Mouse (Mus musculus) right cerebral cortex, adult 18-20 months (tissue): ENCODE data around the gene Dnaaf1.
A peak's percentile ranks its signal among the peaks of the same experiment; 100 is the strongest.

Source experiments
- DNase-seq: peaks from one replicate; pipeline ENCODE4 v3.0.0; 2022; ENCODE audit warnings: mixed read lengths

Dnaaf1 gene

DNA sequence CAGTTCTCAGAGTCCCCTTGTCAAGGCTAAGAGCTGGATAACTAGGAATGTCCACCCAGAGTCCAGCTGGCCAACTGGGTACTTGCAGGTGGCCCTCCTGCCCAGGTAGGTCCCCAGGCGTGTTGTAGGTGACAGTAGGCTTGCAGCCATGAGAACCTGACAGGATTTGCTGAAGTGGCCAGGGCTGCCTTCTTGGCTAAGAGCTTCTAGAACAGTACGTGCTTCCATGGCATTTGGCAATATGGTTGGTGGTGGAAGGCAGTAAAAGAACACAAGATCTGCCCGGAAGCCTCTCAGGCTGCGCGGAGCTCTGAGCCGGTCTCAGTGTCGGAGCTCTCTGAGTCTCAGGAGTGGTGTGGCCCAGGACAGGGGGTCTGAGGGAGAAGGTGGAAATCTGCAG is 49.9 kb downstream of the Dnaaf1 start:
- no peak for DNase-seq

DNA sequence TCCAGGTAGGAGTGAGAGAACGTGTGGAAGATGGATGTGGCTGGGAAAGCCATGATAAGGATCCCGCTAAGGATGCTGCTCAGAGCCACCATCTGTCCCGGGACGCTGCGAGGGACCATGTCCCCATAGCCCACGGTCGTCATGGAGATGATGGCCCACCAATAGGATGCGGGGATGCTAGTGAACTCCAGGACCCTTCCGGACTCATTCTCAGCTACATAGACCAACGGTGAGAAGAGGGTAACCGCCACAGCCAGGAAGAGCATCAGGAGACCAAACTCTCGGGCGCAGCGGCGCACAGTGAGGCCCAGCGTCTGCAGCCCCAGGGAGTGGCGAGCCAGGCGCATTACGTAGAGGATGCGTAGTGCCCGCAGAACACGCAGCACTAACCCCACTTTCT is 50.8 kb downstream of the Dnaaf1 start:
- no peak for DNase-seq

DNA sequence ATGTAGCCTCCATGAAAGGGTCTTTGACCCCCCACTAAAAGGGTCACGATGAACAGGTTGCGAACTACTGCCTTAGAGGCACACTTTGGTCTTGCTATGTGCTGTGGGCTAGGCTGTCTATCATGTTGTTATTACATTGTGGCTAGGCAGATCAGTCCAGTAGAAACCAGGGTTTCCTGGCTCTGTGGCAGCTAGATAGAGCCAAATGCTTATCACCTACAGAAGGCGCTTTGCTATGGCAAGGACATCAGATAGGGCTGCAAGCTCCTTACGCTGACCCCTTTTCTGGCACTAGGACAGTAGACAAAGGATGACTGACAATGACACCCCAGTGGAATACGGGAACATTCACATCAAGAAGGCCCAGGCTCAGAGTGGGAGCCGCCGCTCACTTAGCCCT is 52.2 kb downstream of the Dnaaf1 start:
- DNase-seq, result no peak

DNA sequence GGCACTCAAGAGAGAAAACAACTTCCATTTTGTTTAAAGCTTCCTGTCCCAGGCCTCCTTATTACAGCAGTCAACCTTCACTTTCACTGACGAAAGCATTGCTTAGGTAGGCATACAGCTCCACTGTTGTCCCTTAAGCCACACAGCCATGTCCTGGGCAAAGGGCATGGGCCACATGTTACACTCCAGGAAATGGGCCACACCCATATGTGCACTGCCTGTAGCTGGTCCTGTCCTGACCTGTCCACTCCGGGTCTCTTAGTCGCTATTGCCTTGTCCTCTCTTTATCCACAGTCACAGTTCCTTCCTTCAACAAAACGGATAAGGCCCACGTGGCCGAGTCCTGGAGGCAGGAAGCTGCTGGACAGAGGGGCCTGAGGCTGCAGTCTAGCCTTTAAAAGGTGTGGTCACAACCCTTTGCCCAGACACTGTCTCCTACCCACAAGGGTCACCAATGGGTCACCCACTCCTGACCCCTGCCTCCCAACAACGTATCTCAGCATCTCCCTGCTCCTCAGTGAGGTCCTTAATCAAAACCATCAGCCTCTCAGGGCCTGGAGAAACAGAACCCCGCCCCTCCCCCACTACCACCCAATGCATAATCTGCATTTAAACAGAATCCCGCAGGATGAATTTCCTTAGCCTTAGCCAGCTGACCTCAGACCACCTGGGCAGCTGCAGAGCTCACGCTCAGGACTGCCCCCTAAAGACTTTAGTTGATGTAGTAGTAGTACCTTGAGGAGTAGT is 52.8 kb downstream of the Dnaaf1 start:
- DNase-seq, result no peak

DNA sequence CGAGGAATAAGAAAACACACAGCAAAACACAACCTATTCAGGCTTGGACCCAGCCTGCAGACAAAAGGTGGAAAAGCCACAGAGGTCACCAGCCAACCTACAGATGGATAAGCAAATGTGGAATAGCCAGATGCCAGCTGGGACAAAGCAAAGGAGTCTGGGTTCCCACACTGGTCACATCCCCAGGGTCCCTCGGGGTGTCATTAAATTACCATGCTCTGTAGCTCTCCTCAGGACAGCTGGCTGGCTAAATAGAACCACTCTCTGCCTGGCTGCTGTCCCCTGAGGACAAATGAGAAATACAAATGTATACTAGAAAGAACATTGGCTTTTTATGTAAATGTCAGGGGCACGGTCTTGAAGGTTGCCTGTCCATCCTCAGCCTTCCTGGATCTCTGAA is 55.8 kb downstream of the Dnaaf1 start:
- no peak for DNase-seq

DNA sequence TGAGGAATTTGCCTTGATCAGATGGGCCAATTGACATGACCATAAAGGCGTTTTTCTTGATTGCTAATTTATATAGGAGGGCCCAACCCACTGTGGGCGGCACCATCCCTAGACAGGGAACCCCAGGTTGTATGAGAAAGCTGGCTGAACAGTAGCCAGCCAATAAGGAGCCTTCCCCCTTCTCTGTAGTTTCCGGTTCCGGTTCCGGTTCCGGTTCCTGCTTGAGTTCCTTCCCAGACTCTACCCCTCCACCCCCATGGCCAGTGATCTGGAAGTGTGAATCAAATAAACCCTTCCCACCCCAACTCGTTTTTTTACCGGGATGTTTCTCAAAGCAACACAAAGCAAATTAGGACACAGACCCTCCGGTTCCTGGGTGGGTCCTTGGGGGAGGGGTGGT is 57.2 kb downstream of the Dnaaf1 start:
- DNase-seq, result no peak

DNA sequence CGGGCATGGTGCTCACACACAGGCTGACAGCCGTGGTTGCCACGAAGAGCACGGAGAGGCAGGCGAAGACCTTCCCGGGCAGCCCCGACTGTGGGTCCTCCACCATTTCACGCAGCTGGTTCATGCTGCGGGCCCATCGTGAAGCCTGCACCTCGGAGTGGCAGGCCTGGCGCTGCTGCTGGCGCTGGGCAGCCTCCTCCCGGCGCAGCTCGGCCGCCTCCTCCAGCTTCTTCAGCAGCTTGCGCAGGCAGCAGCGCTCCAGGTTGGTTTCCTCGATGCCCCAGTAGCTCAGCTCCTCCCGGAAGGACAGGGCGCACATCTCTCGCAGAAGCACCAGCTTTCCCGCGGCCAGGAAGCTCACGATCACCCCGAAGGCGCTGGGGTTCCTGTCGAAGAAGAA is 57.9 kb downstream of the Dnaaf1 start:
- DNase-seq, result no peak

DNA sequence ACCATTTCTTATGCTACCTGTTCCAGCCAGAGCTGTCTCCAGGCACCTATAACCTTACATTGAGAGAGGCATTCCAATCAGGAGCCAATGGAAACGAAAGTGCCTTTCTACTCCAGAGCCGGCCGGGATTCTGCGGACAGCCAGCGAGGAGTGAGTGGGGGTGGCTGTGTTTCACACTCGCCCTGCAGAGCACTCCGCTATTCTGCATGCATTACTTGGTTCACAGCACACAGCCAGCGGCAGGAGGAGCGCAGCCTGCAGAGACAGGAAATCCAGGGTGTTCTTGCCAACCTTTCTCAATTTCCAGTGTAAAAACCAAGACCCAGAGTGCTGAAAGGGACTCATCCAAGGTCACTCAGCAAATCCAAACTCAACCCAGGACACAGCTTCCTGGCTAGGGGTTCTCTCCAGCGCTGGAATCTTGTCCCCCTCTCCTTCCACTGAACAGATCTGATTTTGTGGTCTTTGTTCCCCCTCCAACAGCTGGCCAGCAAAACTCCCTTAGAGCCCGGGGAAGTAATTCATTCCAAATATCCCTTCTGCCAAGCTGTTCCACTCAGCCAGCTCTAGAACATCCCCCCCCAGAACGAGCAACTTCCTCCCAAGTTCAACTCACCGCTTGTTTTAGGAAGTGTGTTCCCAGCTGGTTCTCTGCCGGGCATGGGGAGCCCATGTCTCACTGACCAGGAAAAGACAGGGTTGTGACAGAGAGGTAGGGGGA is 59.7 kb downstream of the Dnaaf1 start:
- DNase-seq, result peak; percentile 48

DNA sequence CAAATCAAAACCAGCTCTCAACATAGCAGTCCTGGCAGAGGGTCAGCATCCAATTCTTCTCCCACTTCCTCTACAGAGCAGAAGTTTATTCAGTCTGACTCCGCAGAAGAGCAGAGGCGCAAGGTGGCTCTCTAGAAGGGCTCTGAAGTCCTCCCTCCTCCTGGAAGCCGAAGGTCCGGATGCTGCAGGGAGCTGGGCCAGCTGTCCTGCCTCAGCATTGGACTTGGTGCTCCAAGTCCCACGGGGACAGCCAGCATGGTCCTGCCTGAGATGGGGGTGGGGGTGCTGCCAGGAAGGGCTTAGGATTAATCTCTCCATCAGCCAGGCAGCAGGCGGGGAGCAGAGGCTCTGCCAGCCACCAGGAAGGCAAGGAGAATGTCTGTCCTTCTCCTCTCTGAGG is 60.3 kb downstream of the Dnaaf1 start, which contains the start of gene Kcng4:
Kcng4 (minus strand) TSS at position 303 of the 400 bp plus-strand sequence.
- DNase-seq, result no peak

DNA sequence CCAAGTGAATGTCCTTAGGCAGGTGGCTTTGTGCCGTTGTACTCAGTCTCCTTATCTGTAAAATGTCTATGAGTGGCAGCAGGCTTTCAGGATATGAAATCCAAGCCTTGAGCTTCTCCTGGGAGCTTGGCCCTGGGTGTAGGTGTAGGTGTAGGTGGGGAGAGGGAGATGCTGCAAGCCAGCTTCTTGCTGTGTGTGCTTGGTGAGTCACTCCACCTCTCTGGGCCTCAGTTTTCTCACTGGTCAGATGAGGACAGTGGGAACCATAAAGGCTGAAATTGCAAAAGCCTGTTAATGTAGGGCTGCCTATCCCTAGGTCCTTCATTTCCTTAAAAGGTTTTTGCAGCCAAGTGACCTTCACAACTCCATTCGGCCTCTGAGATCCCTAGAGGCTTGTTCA is 60.9 kb downstream of the Dnaaf1 start:
- peak; percentile 33 for DNase-seq

DNA sequence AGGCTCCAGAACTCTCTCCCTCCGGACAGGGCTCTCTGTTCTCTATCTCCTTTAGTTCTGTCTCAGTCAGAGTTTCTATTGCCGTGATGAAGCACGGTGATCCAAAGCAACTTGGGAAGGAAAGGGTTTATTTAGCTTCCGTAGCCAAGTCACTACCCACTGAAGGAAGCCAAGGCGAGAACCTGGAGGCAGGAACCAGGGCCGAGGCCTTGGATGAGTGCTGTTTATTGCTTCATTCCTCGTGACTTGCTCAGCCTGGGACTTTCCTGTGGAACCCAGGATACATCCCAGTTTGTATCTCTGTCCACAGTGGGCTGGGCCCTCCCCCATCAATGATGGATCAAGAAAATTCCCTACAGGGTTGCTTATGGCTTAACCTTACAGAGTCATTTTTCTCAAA is 61.7 kb downstream of the Dnaaf1 start:
- DNase-seq, result no peak

DNA sequence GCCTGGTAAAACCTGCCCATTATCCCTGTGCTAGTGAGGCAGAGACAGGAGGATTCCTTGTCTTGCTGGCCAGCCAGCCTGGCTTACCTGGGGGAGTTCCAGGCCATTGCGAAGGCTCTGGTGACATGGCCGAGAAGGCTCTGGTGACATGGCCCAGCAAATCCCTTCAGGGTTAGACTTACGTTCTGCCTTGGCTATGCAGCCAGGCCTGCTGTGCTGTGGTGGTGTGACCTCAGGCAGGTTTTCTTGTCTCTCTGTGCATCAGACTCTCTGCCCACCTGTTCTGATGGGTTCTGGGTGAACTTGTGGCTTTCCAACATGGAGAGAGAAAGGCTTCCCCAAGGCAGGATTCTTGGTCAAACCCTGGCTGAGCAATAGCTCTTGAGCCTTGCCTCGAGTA is 62.3 kb downstream of the Dnaaf1 start:
- no peak for DNase-seq

DNA sequence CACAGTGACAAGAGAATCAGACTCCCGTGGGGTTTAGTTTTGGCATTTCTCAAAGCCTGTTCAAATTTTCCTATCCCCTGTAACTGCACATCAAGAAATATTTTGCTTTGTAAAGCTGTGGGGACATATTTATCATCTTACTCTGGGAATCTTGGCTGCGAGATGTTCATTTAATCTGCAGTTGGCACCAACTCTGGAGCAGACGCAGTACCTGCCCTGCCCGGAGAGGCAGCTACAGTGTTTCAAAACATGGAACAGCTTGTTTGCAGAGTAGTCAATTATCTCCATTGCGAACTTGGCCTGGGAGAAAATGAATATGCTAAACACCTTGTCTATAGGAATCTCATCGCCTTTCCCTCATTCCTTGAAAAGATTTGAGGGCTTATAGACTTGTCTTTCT is 63.2 kb downstream of the Dnaaf1 start:
- DNase-seq, result no peak

DNA sequence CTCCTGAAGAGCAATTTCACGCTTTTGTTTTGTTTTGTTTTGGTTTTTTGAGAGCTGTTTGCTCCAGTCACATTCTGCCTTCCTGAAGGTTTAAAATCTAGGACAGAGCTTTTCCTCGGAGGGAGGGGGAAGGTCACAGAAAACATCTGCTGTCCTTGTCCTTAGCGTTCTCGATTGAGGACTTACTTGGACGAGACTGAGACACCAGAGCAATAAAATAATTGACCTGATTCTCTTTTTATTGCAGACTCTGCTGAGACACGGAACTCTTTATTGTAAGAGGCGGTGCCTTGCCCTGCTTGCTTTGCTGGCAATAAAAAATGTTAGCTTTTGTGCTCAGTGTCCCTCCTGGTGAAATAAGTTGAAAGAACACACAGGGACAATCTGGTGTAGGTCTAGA is 64.8 kb downstream of the Dnaaf1 start:
- no peak for DNase-seq

DNA sequence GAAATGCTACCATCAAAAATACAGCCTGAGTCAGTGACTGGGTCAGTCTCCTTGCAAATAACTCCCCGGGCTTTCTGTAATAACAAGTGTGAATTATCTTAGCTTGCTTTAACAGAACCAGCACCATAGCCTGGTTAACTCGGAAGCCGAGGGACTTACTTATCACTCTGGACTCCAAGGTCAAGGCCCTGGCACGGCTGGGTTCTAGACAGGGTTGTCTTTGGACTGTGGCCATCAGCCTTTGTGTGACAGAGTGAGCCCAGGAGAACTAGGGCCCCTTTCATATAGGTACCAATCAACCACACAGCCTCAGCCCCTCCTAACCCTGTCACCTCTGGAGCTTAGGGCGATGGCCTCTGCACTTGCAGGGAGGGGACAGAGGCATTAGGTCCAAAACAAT is 66.0 kb downstream of the Dnaaf1 start:
- no peak for DNase-seq

DNA sequence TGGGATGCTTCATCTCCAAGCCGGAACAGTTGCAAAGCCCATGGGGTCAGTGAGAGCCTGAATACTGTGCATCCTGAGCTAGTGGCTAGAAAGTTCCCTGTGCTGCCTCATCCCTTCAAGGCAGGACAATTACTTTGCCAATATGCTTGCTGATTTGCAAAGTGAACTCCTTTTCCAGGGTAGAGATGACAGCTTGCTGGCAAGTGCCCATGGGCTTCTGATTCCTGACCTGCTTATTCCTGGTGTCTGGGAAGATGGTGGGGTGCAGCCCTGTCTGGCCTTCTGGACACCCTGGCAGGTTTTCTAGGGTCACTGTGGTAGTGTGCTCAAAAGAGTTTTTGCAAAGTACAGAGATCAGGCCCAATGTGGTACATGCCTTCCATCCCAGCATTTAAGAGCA is 67.9 kb downstream of the Dnaaf1 start:
- DNase-seq, result no peak

DNA sequence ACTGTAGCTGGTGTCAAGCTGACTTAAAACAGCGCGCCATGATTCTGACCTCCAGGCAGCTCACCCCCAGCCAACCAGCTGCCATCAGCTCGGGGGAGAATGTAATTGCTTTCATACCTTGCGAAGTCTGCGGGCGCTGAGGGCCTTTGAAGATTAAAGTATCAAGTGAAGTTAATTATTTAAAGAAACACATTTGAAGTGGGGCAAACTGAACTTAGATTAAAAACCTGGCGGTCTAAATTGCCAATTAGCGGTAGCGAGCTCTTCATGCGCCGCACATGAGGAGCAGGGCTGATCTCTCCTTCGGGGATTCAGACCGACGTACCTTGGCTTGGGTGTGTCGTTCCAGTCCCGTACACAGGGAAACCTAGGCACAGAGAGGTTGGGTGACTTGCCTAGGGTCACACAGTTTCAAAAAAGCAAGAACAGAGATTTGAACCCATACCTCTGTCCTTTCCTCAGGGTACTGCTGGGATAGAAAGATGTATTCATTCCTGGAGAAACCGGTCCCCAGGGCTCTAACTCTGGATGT is 69.5 kb downstream of the Dnaaf1 start:
- DNase-seq, result no peak

DNA sequence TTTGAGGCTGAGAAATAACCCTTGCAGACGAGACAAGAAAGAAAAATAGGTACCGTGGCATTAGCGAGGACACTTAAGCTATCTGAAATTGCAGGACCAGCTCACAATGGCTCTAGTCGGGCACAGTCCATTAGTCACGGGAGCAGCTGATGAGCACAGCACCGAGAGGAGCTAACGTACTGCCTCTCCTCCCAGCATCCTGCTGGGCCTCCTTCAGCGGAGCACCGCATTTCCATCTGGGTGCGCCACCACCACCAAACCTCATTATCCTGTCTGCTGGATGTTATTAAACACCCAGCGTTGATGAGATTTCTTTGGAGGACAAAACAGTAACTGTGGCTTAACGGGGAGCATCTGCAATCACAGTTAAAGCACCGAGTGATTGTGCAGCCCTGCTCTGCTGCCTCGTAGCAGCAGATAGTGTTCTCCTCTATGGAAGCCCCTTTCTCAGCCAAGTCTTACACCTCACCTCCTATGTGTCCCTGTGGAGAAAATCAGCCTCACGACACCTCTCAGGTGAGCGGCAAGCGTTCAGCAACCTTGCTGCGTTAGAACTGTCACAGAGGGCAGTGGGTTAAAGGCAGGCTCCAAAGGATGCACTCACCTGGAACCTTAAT is 70.1 kb downstream of the Dnaaf1 start:
- no peak for DNase-seq

DNA sequence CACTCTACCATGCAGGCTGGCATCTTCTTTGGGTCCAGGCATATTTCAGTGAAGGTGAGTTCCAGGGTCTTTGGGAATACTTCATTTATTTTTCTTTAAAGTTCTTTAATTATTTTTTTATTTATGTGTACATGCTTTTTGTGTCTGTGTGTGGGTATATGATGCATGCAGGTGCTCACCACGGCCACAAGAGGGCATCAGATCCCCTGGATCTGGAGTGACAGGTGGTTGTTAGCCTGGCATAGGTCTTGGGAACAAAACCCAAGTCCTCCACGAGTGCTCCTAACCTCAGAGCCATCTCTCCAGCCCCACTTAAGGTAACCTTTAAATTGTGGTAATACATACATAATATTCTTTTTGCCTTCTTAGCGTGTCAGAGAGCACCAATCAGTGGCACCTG is 71.2 kb downstream of the Dnaaf1 start:
- no peak for DNase-seq

DNA sequence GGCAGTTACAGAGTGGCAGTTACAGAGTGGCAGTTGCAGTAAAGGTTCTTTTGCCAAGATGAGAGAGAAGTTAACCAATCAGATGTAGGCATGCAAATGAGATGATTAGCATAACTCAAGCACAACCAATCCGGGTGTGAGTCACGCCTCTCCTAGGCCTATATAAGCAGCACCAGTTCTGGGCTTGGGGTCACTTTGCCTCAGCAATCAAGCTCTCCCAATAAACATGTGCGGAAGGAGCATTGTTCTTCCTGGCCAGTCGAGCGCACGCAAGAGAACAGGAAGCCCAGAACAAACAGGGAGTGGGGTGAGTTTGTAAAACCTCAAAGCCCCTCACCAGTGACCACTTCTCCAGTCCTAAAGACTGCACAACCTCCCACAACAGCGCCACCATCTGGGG is 71.8 kb downstream of the Dnaaf1 start:
- DNase-seq, result no peak
